Mouse (Mus musculus) midbrain, embryonic 11.5 days (tissue): ENCODE measurements around the gene Cerk. TPM values are rescaled to one million over a fixed set of nuclear protein-coding genes. Genes with fewer than 3 reads are reported as not detected.
"Not testable (repeated sequence)": the region's sequence is repeated elsewhere in the genome, so short reads cannot be mapped to it uniquely, and the experiment has no call there.

ENCODE experiments used
- ATAC-seq: fragments of 200-750 bp; cut with Nextera tagmentation; 2 replicates; pipeline ENCODE4 v1.8.0; 2017; ENCODE audit warnings: moderate TSS enrichment, moderate library complexity; ENCODE audit not compliant: low FRiP score
- DNase-seq: peaks from one replicate; pipeline ENCODE4 v3.0.0; 2015; ENCODE audit warnings: low spot score; ENCODE audit errors: missing footprints
- H3K27ac ChIP-seq: fragments of 300-500 bp; sonication (generic); 2 replicates; pipeline ENCODE4 v1.5.1; 2014; ENCODE audit warnings: low read depth, low read length
- H3K27me3 ChIP-seq: fragments of 300-500 bp; sonication (generic); 2 replicates; pipeline ENCODE4 v1.6.1; 2014; ENCODE audit warnings: mild to moderate bottlenecking, low read length, moderate library complexity, mixed read lengths; ENCODE audit not compliant: control insufficient read depth, insufficient read depth
- H3K36me3 ChIP-seq: fragments of 300-500 bp; sonication (generic); 2 replicates; pipeline ENCODE4 v1.6.1; 2014; ENCODE audit warnings: mild to moderate bottlenecking, low read length, moderate library complexity, mixed read lengths; ENCODE audit not compliant: control insufficient read depth, insufficient read depth
- H3K4me1 ChIP-seq: fragments of 300-500 bp; sonication (generic); 2 replicates; pipeline ENCODE4 v1.6.1; 2014; ENCODE audit warnings: low read length; ENCODE audit not compliant: control insufficient read depth, insufficient read depth
- H3K4me2 ChIP-seq: fragments of 300-500 bp; sonication (generic); 2 replicates; pipeline ENCODE4 v1.6.1; 2014; ENCODE audit warnings: mild to moderate bottlenecking, moderate library complexity
- H3K4me3 ChIP-seq: fragments of 300-500 bp; sonication (generic); 2 replicates; pipeline ENCODE4 v1.5.1; 2014; ENCODE audit warnings: low read depth, low read length
- H3K9ac ChIP-seq: fragments of 300-500 bp; sonication (generic); 2 replicates; pipeline ENCODE4 v1.6.1; 2014; ENCODE audit warnings: low read length
- H3K9me3 ChIP-seq: fragments of 300-500 bp; sonication (generic); 2 replicates; pipeline ENCODE4 v1.6.1; 2016; ENCODE audit warnings: low read length; ENCODE audit not compliant: control insufficient read depth
- WGBS: fragments of 180-500 bp; shearing (Covaris S2); extraction: QIAGEN DNeasy Blood & Tissue Kit; methylation state at CpG from one replicate; pipeline ENCODE4 v1.1.7; 2014; 5-methylcytosine and 5-hydroxymethylcytosine counted together
- polyA plus RNA-seq: library from polyadenylated mRNA; unstranded; fragments of >200 nt; fragmentation: Nextera tagmentation; extraction: Ambion mirVana; gene quantifications from 2 replicates; pipeline ENCODE4 v1.2.1, GENCODE M21; 2014

Cerk gene
- polyA plus RNA-seq, 1 experiment from 2014 or later, result 17.3 TPM

DNA sequence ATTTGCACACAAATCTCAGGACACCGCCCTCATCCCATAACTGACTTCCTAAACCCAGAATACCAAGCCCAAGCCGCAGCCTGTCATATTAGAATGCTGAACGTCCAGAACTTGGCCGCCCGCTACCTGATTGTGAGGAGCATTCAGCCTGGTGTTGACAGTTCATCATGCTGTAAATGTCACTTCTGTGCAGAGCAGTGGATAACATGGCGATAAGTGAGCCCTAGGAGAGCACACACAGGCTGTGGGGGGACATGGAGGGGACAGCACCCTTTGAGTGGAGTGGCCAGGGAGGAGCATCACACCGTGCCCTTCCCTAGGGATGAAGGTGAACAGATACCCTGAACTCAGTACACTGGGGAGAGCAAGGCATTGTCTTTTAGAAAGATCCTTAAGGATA, 76.7 kb downstream of the Cerk start:
- peaks cover 13% of the 10 kb centered on the region for H3K4me1 ChIP-seq
- no peak overlapping the region for H3K9ac ChIP-seq
- no peaks in the 10 kb centered on the region for H3K36me3 ChIP-seq
- 89% methylated on average over 7 of the region's 7 CpGs for WGBS
- H3K27ac ChIP-seq, result no peak overlapping the region
- DNase-seq (no peak), ATAC-seq (no peak)
- no peaks in the 10 kb centered on the region for H3K27me3 ChIP-seq
- H3K9me3 ChIP-seq, result no peaks in the 10 kb centered on the region
- no peak overlapping the region for H3K4me2 ChIP-seq
- no peak overlapping the region for H3K4me3 ChIP-seq

DNA sequence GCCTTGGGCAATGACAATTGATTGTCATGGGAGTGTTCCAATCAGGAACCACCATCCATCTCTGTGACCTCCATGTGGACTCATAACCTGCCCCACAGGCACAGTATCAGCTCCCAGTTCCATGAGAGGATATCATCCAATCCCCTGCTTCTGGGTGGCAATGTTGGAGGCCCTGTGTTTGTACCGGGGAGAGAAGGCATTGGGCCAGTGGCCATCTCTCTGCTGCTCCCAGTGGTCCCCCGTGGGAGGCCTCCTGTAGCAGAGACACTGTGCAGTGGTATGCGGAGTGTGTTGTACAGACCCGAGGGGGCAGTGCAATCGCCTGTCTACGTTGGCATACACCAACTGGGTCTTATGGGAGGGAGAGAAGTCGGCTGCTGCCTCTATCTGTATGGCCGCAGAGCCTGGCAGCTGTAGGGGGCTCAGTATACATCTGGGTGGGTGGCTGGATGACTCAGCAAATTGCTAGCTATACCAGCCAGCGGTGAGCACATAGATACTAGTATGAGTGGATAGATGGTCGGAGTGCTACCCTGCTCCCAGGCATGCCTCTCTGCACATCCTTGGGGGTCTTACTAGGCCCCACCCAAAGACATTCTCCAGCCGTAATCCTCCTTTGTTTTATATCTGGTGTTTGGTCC, 78.0 kb downstream of the Cerk start:
- WGBS, result 87% methylated on average over 11 of the region's 11 CpGs
- no peaks in the 10 kb centered on the region for H3K9me3 ChIP-seq
- ATAC-seq, result no peak
- no peaks in the 10 kb centered on the region for H3K36me3 ChIP-seq
- H3K27ac ChIP-seq, result no peak overlapping the region
- H3K4me2 ChIP-seq, result no peak overlapping the region
- no peak for DNase-seq
- peaks cover 9% of the 10 kb centered on the region for H3K4me1 ChIP-seq
- H3K27me3 ChIP-seq, result no peaks in the 10 kb centered on the region
- H3K4me3 ChIP-seq, result no peak overlapping the region
- H3K9ac ChIP-seq, result no peak overlapping the region

DNA sequence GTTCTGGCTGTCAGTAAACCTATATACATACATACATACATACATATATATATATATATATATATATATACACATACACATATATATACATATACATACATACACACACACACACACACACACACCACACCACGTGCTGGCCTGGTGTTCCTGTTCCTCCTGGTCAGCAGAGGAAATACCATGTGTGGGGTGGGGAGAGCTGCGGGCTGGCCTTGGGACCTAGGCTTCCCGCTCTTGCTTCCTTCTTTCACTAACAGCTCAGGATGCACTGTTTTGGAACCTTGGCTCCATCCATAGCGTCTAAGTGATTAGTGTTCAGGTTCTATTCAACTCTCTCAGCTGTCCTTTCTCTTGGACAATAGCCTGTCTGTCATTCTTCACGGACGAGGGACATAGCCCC, 80.2 kb downstream of the Cerk start:
- no peak for ATAC-seq
- WGBS, result 59% methylated on average over 6 of the region's 6 CpGs
- Histone ChIP-seq H3K27ac (no peak overlapping the region), H3K9ac (no peak overlapping the region), H3K9me3 (no peaks in the 10 kb centered on the region), H3K36me3 (no peaks in the 10 kb centered on the region), H3K4me1 (no peaks in the 10 kb centered on the region), H3K27me3 (no peaks in the 10 kb centered on the region), H3K4me3 (no peak overlapping the region), H3K4me2 (no peak overlapping the region)
- no peak for DNase-seq

DNA sequence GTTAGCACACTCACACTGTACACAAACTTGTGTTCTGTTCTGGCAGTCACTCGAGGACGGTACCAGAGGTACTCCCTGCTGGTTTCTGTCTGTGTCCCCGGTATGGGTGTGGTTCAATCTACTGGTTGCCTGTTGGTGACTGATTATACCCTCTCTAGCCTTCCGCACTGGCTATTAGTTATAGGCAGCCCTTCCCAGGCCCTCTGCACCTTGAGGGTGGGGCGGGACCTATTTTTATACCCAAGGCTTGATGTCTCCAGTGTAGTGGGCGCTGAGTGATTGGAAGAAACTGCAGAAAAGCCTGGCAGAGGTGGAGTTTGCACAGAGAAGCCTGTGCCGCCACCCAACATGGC, 80.6 kb downstream of the Cerk start:
- H3K27ac ChIP-seq, result no peak overlapping the region
- H3K4me1 ChIP-seq, result no peaks in the 10 kb centered on the region
- ATAC-seq (no peak), DNase-seq (no peak)
- no peaks in the 10 kb centered on the region for H3K9me3 ChIP-seq
- no peak overlapping the region for H3K4me2 ChIP-seq
- no peaks in the 10 kb centered on the region for H3K36me3 ChIP-seq
- 88% methylated on average over 7 of the region's 7 CpGs for WGBS
- no peak overlapping the region for H3K4me3 ChIP-seq
- H3K9ac ChIP-seq, result no peak overlapping the region
- H3K27me3 ChIP-seq, result no peaks in the 10 kb centered on the region

DNA sequence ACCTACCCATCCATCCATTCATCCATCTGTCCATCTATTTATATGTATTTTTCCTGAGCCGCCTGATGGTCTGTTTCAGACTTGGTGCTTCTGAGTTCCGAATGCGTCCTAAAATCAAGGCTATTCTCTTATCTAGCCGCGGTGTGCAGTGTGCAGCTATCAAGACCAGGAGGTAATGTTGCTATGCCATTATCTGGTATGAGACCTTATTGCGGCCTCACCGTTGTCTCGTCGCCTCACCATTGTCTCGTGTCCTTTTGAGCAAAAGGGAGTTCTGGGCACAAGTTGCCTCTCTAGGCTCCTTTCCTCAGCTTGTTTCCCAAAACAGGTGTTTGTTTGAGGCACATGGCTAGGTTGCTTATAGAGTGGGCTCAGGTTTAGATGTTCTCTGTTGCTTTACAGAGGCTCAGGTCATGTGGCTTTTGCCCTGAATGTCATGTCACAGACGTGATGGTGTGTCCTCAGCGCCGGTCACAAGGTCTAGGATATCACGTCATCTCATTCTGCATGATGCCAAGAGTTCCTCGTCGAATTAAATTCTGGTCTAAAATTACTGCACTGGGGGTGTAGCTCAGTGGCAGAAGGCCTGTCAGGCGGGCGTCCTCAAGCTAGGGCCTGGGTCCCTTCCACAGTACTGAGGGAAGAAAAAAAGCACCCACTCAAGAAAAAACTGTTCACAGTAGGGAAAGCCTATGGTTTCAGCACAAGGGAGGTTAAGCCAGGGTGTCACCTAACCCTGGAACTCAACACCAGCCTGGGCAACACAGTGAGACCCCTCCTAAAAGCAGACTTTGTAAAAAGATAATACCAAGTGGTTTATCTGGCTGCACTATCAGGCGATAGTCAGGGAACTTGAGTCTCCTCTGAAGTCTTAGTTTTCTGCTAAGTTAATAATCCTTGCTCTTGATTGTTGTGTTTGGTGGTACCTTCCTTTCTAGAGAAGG, 81.3 kb downstream of the Cerk start:
- Histone ChIP-seq H3K27ac (no peak overlapping the region), H3K9me3 (no peaks in the 10 kb centered on the region), H3K4me3 (no peak overlapping the region), H3K4me2 (no peak overlapping the region), H3K27me3 (no peaks in the 10 kb centered on the region), H3K9ac (no peak overlapping the region), H3K4me1 (no peaks in the 10 kb centered on the region), H3K36me3 (no peaks in the 10 kb centered on the region)
- ATAC-seq (no peak), DNase-seq (no peak)
- 90% methylated on average over 19 of the region's 19 CpGs for WGBS

DNA sequence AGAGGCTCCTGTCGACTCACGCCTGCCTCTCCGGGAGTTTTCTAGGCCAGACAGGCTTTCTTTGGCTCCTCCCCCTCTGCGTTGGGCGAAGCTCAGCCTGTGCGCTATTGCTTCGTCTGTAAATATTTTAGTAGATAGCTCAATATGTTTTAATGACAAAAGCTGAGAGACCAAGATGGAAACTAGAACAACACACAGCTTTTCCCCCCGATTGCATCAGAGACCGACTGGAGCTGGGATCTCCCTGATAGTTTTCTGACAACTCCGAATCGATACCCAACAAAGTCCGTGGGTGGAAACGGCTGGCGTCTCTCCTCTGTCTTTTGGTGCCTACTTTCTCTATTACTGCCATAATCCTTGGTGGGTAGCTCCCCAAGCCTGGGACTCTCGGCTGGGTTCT, 83.6 kb downstream of the Cerk start:
- WGBS, result 93% methylated on average over 15 of the region's 15 CpGs
- Histone ChIP-seq H3K4me1 (no peaks in the 10 kb centered on the region), H3K27me3 (no peaks in the 10 kb centered on the region), H3K27ac (no peak overlapping the region), H3K4me3 (no peak overlapping the region), H3K4me2 (no peak overlapping the region), H3K9me3 (no peaks in the 10 kb centered on the region), H3K36me3 (no peaks in the 10 kb centered on the region), H3K9ac (no peak overlapping the region)
- ATAC-seq (no peak), DNase-seq (no peak)

DNA sequence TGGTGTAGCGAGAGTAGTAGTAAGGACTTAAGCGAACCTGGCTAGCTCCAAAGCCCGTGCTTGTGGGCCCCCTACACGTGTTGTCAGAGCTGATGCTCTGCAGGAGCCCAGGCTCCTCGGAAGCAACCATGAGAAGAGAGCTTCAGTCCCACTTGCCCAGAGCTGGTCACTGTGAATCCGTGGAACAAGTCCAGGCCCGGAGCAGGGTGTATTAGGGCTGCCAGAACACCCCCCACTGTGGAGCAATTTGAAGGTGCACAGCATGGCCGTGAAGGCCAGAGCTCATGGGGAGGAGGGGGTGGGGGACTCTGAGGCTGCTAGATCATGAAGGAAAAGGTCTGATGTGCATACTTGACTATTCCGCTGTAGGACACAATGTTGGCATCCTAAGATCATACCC, 84.4 kb downstream of the Cerk start:
- no peak overlapping the region for H3K27ac ChIP-seq
- no peaks in the 10 kb centered on the region for H3K36me3 ChIP-seq
- WGBS, result 82% methylated on average over 9 of the region's 9 CpGs
- no peak for DNase-seq
- ATAC-seq, result no peak
- H3K4me3 ChIP-seq, result no peak overlapping the region
- H3K9ac ChIP-seq, result no peak overlapping the region
- H3K9me3 ChIP-seq, result no peaks in the 10 kb centered on the region
- no peaks in the 10 kb centered on the region for H3K27me3 ChIP-seq
- H3K4me2 ChIP-seq, result no peak overlapping the region
- no peaks in the 10 kb centered on the region for H3K4me1 ChIP-seq

DNA sequence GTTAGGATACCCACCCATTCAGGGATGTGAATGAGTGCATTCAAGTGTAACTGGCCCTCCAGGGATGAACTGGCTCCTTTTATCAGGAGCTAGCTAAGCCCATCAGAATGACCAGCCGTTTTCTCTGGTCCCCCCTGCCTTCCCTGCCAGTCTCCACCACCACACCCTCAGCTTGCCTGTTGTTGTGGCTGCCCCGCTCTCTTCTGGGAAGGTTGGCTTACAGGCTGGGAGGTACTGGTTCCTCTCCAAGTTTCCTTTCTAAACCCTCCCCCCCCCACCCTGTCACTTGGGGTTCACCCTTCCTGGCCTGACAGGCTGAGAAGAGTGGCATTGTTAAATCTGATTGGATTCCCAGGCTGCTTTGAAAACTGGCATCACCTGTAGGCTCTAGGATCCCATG, 88.1 kb downstream of the Cerk start:
- WGBS, result 30% methylated on average over 2 of the region's 2 CpGs
- Histone ChIP-seq H3K4me1 (no peaks in the 10 kb centered on the region), H3K9ac (no peak overlapping the region), H3K4me3 (no peak overlapping the region), H3K4me2 (no peak overlapping the region), H3K36me3 (no peaks in the 10 kb centered on the region), H3K27ac (no peak overlapping the region), H3K27me3 (no peaks in the 10 kb centered on the region), H3K9me3 (no peaks in the 10 kb centered on the region)
- DNase-seq, result no peak
- ATAC-seq, result no peak

DNA sequence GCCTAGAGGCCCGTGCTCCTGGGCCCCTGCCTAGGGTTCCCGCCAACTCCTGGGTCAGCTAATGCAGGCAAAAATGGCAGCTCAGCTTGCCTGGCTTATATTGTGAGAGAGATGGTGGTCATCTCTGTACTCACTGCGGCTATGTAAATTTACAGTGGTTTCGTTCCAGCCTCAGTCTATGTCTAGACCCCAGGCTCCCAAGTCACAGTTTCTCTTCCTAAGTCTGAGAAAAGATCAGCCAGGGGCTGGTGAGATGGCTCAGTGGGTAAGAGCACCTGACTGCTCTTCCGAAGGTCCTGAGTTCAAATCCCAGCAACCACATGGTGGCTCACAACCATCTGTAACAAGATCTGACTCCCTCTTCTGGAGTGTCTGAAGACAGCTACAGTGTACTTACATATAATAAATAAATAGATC, 89.3 kb downstream of the Cerk start:
- H3K36me3 ChIP-seq, H3K27me3 ChIP-seq, H3K9me3 ChIP-seq, H3K27ac ChIP-seq, DNase-seq, H3K4me1 ChIP-seq, ATAC-seq, H3K4me2 ChIP-seq, H3K4me3 ChIP-seq, H3K9ac ChIP-seq: not testable (repeated sequence)
- WGBS, result 91% methylated on average over 5 of the region's 5 CpGs
